Mouse (Mus musculus) neural tube, embryonic 11.5 days (tissue): Measurements from ENCODE around the gene Mapk13. TPM values are rescaled to one million over a fixed set of nuclear protein-coding genes. Genes with fewer than 3 reads are reported as not detected.
"Not testable (repeated sequence)": the region's sequence is repeated elsewhere in the genome, so short reads cannot be mapped to it uniquely, and the experiment has no call there.

ENCODE experiments used
- ATAC-seq: fragments of 200-750 bp; cut with Nextera tagmentation; 2 replicates; pipeline ENCODE4 v1.8.0; 2017; ENCODE audit warnings: moderate number of reproducible peaks, mild to moderate bottlenecking, moderate TSS enrichment, moderate library complexity; ENCODE audit not compliant: insufficient read depth, low FRiP score, low TSS enrichment
- DNase-seq: peaks from one replicate; pipeline ENCODE4 v3.0.0-alpha.2; 2015; ENCODE audit warnings: low spot score
- H3K27ac ChIP-seq: fragments of 300-500 bp; sonication (generic); 2 replicates; pipeline ENCODE4 v1.5.1; 2014; ENCODE audit warnings: low read depth, mild to moderate bottlenecking, low read length
- H3K27me3 ChIP-seq: fragments of 300-500 bp; sonication (generic); 2 replicates; pipeline ENCODE4 v1.6.1; 2014; ENCODE audit warnings: mild to moderate bottlenecking, low read length, mixed read lengths; ENCODE audit not compliant: control insufficient read depth, insufficient read depth
- H3K36me3 ChIP-seq: fragments of 300-500 bp; sonication (generic); 2 replicates; pipeline ENCODE4 v1.6.1; 2014; ENCODE audit warnings: mild to moderate bottlenecking, low read length, moderate library complexity, mixed read lengths; ENCODE audit not compliant: control insufficient read depth, insufficient read depth
- H3K4me1 ChIP-seq: fragments of 300-500 bp; sonication (generic); 2 replicates; pipeline ENCODE4 v1.6.1; 2014; ENCODE audit warnings: low read length, mixed read lengths; ENCODE audit not compliant: control insufficient read depth, insufficient read depth
- H3K4me2 ChIP-seq: fragments of 300-500 bp; sonication (generic); 2 replicates; pipeline ENCODE4 v1.6.1; 2014; ENCODE audit warnings: low read depth, mild to moderate bottlenecking, moderate library complexity
- H3K4me3 ChIP-seq: fragments of 300-500 bp; sonication (generic); 2 replicates; pipeline ENCODE4 v1.5.1; 2014; ENCODE audit warnings: low read depth, low read length
- H3K9ac ChIP-seq: fragments of 300-500 bp; sonication (generic); 2 replicates; pipeline ENCODE4 v1.6.1; 2014; ENCODE audit warnings: mild to moderate bottlenecking, low read length
- H3K9me3 ChIP-seq: fragments of 300-500 bp; sonication (generic); 2 replicates; pipeline ENCODE4 v1.6.1; 2016; ENCODE audit warnings: low read length; ENCODE audit not compliant: control insufficient read depth
- WGBS: fragments of 180-500 bp; shearing (Covaris S2); extraction: QIAGEN DNeasy Blood & Tissue Kit; methylation state at CpG from one replicate; pipeline ENCODE4 v1.1.7; 2014; 5-methylcytosine and 5-hydroxymethylcytosine counted together
- polyA plus RNA-seq: library from polyadenylated mRNA; unstranded; fragments of >200 nt; fragmentation: Nextera tagmentation; extraction: Ambion mirVana; gene quantifications from 2 replicates; pipeline ENCODE4 v1.2.1, GENCODE M21; 2014

The Mapk13 gene
- polyA plus RNA-seq, 1 experiment from 2014 or later, result 1.8 TPM

GRCm38 (mm10) chr17:28815384-28816004 is 46.4 kb downstream of the Mapk13 start:
- DNase-seq, result no peak
- H3K4me3 ChIP-seq, result no peak overlapping the region
- no peak for ATAC-seq
- peaks cover 31% of the 10 kb centered on the region for H3K36me3 ChIP-seq
- no peaks in the 10 kb centered on the region for H3K27me3 ChIP-seq
- no peaks in the 10 kb centered on the region for H3K4me1 ChIP-seq
- H3K9me3 ChIP-seq, result no peaks in the 10 kb centered on the region
- 89% methylated on average over 10 of the region's 10 CpGs for WGBS
- H3K27ac ChIP-seq, result no peak overlapping the region
- H3K9ac ChIP-seq, result no peak overlapping the region
- H3K4me2 ChIP-seq, result no peak overlapping the region

GRCm38 (mm10) chr17:28816326-28816725 is 47.2 kb downstream of the Mapk13 start:
- H3K36me3 ChIP-seq, result peaks cover 37% of the 10 kb centered on the region
- not testable (repeated sequence) for H3K9me3 ChIP-seq, H3K4me2 ChIP-seq, ATAC-seq, H3K27ac ChIP-seq, DNase-seq, H3K27me3 ChIP-seq, H3K4me3 ChIP-seq, H3K9ac ChIP-seq, H3K4me1 ChIP-seq
- WGBS, result 94% methylated on average over 10 of the region's 10 CpGs

- no peak for ATAC-seq
- Histone ChIP-seq H3K9me3 (no peaks in the 10 kb centered on the region), H3K36me3 (peaks cover 44% of the 10 kb centered on the region), H3K4me3 (no peak overlapping the region), H3K27me3 (no peaks in the 10 kb centered on the region), H3K9ac (no peak overlapping the region), H3K4me2 (no peak overlapping the region), H3K27ac (no peak overlapping the region), H3K4me1 (no peaks in the 10 kb centered on the region)
- WGBS, result 94% methylated on average over 25 of the region's 25 CpGs
- DNase-seq, result no peak
Observed at GRCm38 (mm10) chr17:28816875-28817811, 48.0 kb downstream of the Mapk13 start.

GRCm38 (mm10) chr17:28820189-28820588 is 51.1 kb downstream of the Mapk13 start:
- H3K4me2 ChIP-seq, result no peak overlapping the region
- ATAC-seq, result no peak
- no peak overlapping the region for H3K4me3 ChIP-seq
- H3K27ac ChIP-seq, result no peak overlapping the region
- no peaks in the 10 kb centered on the region for H3K4me1 ChIP-seq
- no peak for DNase-seq
- H3K27me3 ChIP-seq, result no peaks in the 10 kb centered on the region
- H3K36me3 ChIP-seq, result peaks cover 43% of the 10 kb centered on the region
- 94% methylated on average over 2 of the region's 2 CpGs for WGBS
- no peaks in the 10 kb centered on the region for H3K9me3 ChIP-seq
- no peak overlapping the region for H3K9ac ChIP-seq

GRCm38 (mm10) chr17:28823004-28823745 is 54.1 kb downstream of the Mapk13 start:
- Histone ChIP-seq H3K27me3 (no peaks in the 10 kb centered on the region), H3K27ac (no peak overlapping the region), H3K9ac (no peak overlapping the region), H3K9me3 (no peaks in the 10 kb centered on the region), H3K4me3 (no peak overlapping the region), H3K4me1 (no peaks in the 10 kb centered on the region), H3K4me2 (no peak overlapping the region), H3K36me3 (peaks cover 38% of the 10 kb centered on the region)
- no peak for ATAC-seq
- no peak for DNase-seq
- WGBS, result 92% methylated on average over 13 of the region's 13 CpGs

GRCm38 (mm10) chr17:28823749-28824148 is 54.7 kb downstream of the Mapk13 start:
- peaks cover 35% of the 10 kb centered on the region for H3K36me3 ChIP-seq
- WGBS, result 86% methylated on average over 11 of the region's 11 CpGs
- no peak for ATAC-seq

GRCm38 (mm10) chr17:28824896-28825295 is 55.8 kb downstream of the Mapk13 start:
- Histone ChIP-seq H3K4me1 (no peaks in the 10 kb centered on the region), H3K27me3 (no peaks in the 10 kb centered on the region), H3K9ac (no peak overlapping the region), H3K9me3 (no peaks in the 10 kb centered on the region), H3K4me3 (no peak overlapping the region), H3K27ac (no peak overlapping the region), H3K4me2 (no peak overlapping the region), H3K36me3 (peaks cover 30% of the 10 kb centered on the region)
- WGBS, result 88% methylated on average over 6 of the region's 6 CpGs
- ATAC-seq, result no peak
- DNase-seq, result no peak

More at GRCm38 (mm10) chr17:28823749-28824148, 54.7 kb downstream of the Mapk13 start:
- Histone ChIP-seq H3K27ac (no peak overlapping the region), H3K9me3 (no peaks in the 10 kb centered on the region), H3K4me2 (no peak overlapping the region), H3K27me3 (no peaks in the 10 kb centered on the region), H3K4me3 (no peak overlapping the region), H3K9ac (no peak overlapping the region), H3K4me1 (no peaks in the 10 kb centered on the region)
- DNase-seq, result no peak

- peaks cover 30% of the 10 kb centered on the region for H3K36me3 ChIP-seq
- H3K9me3 ChIP-seq, result no peaks in the 10 kb centered on the region
- H3K9ac ChIP-seq, result no peak overlapping the region
- no peaks in the 10 kb centered on the region for H3K4me1 ChIP-seq
- 92% methylated on average over 6 of the region's 6 CpGs for WGBS
- no peak for ATAC-seq
- no peaks in the 10 kb centered on the region for H3K27me3 ChIP-seq
- no peak for DNase-seq
- H3K4me2 ChIP-seq, result no peak overlapping the region
- no peak overlapping the region for H3K4me3 ChIP-seq
- no peak overlapping the region for H3K27ac ChIP-seq
Observed at GRCm38 (mm10) chr17:28825359-28826041, 56.4 kb downstream of the Mapk13 start.
